Mouse (Mus musculus) intestine, embryonic 16.5 days (tissue): ENCODE results near the gene Cdkl5. TPM values are rescaled to one million over a fixed set of nuclear protein-coding genes. Genes with fewer than 3 reads are reported as not detected.

ENCODE experiments used
- ATAC-seq: fragments of 200-750 bp; cut with Nextera tagmentation; 2 replicates; pipeline ENCODE4 v1.8.0; 2017; ENCODE audit warnings: moderate TSS enrichment, moderate library complexity
- H3K27ac ChIP-seq: fragments of 300-500 bp; sonication (generic); 2 replicates; pipeline ENCODE4 v1.5.1; 2014; ENCODE audit warnings: mild to moderate bottlenecking, low read length
- H3K27me3 ChIP-seq: fragments of 300-500 bp; sonication (generic); replicated peaks from 2 replicates; pipeline ENCODE4 v1.6.1; 2014; ENCODE audit warnings: low read length, control low read depth, mixed read lengths; ENCODE audit not compliant: control insufficient read depth, insufficient read depth
- H3K36me3 ChIP-seq: fragments of 300-500 bp; sonication (generic); 2 replicates; pipeline ENCODE4 v1.6.1; 2014; ENCODE audit warnings: low read length, control low read depth; ENCODE audit not compliant: control insufficient read depth, insufficient read depth
- H3K4me1 ChIP-seq: fragments of 300-500 bp; sonication (generic); 2 replicates; pipeline ENCODE4 v1.6.1; 2014; ENCODE audit warnings: low read length, control low read depth, mixed read lengths; ENCODE audit not compliant: control insufficient read depth, insufficient read depth
- H3K4me2 ChIP-seq: fragments of 300-500 bp; sonication (generic); 2 replicates; pipeline ENCODE4 v1.6.1; 2014; ENCODE audit warnings: low read depth, low read length, control low read depth
- H3K4me3 ChIP-seq: fragments of 300-500 bp; sonication (generic); 2 replicates; pipeline ENCODE4 v1.5.1; 2014; ENCODE audit warnings: mild to moderate bottlenecking, low read length
- H3K9ac ChIP-seq: fragments of 300-500 bp; sonication (generic); 2 replicates; pipeline ENCODE4 v1.6.1; 2014; ENCODE audit warnings: low read depth, low read length
- H3K9me3 ChIP-seq: fragments of 300-500 bp; sonication (generic); 2 replicates; pipeline ENCODE4 v1.6.1; 2016; ENCODE audit warnings: low read length, control low read depth; ENCODE audit not compliant: control insufficient read depth
- WGBS: fragments of 180-500 bp; shearing (Covaris S2); extraction: QIAGEN DNeasy Blood & Tissue Kit; methylation state at CpG from one replicate; pipeline ENCODE4 v1.1.7; 2014; 5-methylcytosine and 5-hydroxymethylcytosine counted together
- polyA plus RNA-seq: library from polyadenylated mRNA; unstranded; fragments of >200 nt; fragmentation: Nextera tagmentation; extraction: Ambion mirVana; gene quantifications from 2 replicates; pipeline ENCODE4 v1.2.1, GENCODE M21; 2015

Gene Cdkl5
- polyA plus RNA-seq, 1 experiment from 2014 or later, result 1.5 TPM

DNA sequence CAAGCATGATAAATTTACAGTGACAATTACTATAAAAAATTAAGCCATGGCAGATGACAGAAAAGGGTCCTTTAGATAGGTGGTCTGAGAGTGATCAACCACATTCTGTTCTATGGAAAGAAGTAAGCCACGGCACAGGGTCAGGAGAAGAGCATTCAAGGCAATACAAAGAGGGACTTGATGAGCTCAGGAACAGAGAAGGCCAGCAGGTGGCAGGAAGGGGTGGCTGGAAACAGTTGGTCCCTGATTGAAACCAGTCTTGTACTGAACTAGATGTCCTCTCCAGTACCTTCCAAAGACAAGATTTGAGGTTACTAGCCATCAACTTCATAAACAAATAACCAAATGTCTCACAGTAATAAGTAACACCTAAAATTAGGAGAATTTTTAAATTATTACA lies 59.0 kb downstream of the Cdkl5 start:
- 55% methylated on average over 1 of the region's 1 CpGs for WGBS
- Histone ChIP-seq H3K4me1 (no peaks in the 10 kb centered on the region), H3K36me3 (no peaks in the 10 kb centered on the region), H3K27me3 (no peaks in the 10 kb centered on the region), H3K4me2 (no peak overlapping the region), H3K4me3 (no peak overlapping the region), H3K27ac (no peak overlapping the region), H3K9me3 (peaks cover 2% of the 10 kb centered on the region; the same call in 1 of the 2 replicates), H3K9ac (no peak overlapping the region)
- no peak for ATAC-seq

DNA sequence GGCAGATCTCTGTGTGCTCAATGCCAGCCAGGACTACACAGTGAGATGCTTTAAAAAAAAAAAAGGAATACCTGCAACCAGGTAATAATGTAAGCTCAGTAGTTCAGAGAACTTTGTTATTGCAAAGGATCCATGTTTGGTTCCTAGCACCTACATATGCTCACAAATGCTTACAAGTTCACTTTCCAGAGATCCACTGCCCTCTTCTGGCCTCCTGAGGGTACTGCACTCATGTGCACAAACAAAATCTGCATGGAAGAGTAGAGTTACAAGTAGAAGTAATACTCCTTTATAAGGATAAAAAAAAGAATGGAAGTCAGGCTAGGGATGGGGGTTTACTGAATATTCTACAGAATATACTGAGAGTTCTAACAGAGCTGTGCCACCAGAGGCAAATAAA lies 63.8 kb downstream of the Cdkl5 start:
- peaks cover 2% of the 10 kb centered on the region; the same call in 1 of the 2 replicates for H3K9me3 ChIP-seq
- no peak overlapping the region for H3K9ac ChIP-seq
- ATAC-seq, result no peak
- no peak overlapping the region for H3K4me2 ChIP-seq
- no peak overlapping the region for H3K27ac ChIP-seq
- no peak overlapping the region for H3K4me3 ChIP-seq
- no peaks in the 10 kb centered on the region for H3K27me3 ChIP-seq
- no peaks in the 10 kb centered on the region for H3K36me3 ChIP-seq
- H3K4me1 ChIP-seq, result no peaks in the 10 kb centered on the region

DNA sequence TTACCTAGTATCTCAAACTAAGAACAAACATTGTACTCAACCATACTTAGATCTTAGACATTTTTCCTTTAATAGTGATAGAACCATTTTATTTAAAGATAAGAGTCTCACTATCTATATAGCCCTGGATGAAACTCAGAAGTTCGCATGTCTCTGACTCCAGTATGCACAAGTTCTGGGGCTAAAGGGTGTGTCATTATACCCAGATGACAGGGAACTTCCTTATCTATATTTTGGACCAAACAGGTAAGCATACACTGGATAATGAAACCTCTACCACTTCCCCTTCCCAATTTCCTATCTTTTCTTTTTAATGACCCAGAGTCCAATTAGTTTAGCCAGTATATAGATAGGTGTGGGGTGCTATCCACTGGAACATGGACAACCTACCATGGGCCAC lies 65.6 kb downstream of the Cdkl5 start:
- Histone ChIP-seq H3K4me2 (no peak overlapping the region), H3K9me3 (peaks cover 2% of the 10 kb centered on the region; the same call in 1 of the 2 replicates), H3K36me3 (no peaks in the 10 kb centered on the region), H3K4me3 (no peak overlapping the region), H3K4me1 (no peaks in the 10 kb centered on the region), H3K27ac (no peak overlapping the region), H3K9ac (no peak overlapping the region), H3K27me3 (no peaks in the 10 kb centered on the region)
- no peak for ATAC-seq
- WGBS, result 80% methylated on average over 1 of the region's 1 CpGs

DNA sequence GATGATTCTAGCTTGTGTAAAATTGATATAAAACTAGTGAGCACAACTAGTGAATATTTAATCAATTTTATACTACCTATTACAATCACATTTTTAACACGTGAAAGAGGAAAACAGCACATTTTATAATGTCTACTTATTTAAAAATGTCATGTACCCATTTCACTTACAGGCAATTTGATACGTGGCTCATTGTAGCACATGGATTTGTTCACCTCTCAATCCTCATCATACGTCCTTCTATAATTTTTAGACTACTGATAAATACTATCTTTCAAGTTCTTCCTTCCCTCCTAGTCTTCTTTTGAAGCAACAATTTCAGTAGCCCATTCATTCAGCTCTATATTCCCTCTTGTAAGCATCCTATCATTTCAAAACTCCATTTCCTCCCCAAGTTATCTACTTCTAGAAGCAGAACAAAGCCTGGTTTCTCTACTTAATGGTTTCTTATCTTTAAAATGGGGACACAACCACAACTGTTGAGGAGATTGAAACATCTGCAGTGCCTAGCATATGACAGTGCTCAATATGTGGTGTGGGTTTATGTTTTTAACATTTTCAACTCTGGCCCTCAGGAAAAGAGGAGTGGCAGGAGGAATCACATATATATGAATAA lies 75.4 kb downstream of the Cdkl5 start:
- WGBS, result 89% methylated on average over 3 of the region's 3 CpGs
- Histone ChIP-seq H3K9ac (no peak overlapping the region), H3K27me3 (no peaks in the 10 kb centered on the region), H3K4me1 (no peaks in the 10 kb centered on the region), H3K36me3 (no peaks in the 10 kb centered on the region), H3K9me3 (no peaks in the 10 kb centered on the region), H3K4me2 (no peak overlapping the region), H3K4me3 (no peak overlapping the region), H3K27ac (no peak overlapping the region)
- no peak for ATAC-seq

DNA sequence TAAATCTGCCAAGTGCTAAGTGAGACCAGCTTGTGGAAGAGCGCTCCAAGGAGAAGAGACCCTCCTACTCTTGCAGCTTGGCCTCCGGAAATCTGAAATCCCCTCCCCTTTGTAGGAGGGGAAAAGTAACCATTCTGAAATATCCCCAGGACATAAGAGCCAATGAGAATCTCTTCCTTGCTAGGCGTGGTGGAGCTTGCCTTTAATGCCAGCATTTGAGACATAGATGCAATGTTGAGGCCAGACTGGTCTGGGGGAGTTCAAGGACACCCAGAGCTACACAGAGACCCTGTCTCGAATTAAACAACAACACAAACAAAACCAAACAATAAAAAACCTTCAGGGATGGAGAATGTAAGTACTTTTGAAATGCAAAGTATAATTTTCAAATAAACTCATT lies 87.6 kb downstream of the Cdkl5 start, which contains the start of gene Gja6:
TSS of gene Gja6 (minus strand) at position 101 of the 400 bp plus-strand sequence.
- WGBS, result 65% methylated on average over 4 of the region's 4 CpGs
- Histone ChIP-seq H3K27me3 (0 out of 2 replicates have a peak, but pooled peaks cover 5% of the 10 kb centered on the region), H3K27ac (no peak within 1 kb of the TSS), H3K4me1 (no peaks in the 10 kb centered on the region), H3K36me3 (no peaks in the 10 kb centered on the region), H3K9ac (no peak within 1 kb of the TSS), H3K4me3 (no peak within 1 kb of the TSS), H3K9me3 (no peaks in the 10 kb centered on the region), H3K4me2 (no peak within 1 kb of the TSS)
- ATAC-seq, result no peak

DNA sequence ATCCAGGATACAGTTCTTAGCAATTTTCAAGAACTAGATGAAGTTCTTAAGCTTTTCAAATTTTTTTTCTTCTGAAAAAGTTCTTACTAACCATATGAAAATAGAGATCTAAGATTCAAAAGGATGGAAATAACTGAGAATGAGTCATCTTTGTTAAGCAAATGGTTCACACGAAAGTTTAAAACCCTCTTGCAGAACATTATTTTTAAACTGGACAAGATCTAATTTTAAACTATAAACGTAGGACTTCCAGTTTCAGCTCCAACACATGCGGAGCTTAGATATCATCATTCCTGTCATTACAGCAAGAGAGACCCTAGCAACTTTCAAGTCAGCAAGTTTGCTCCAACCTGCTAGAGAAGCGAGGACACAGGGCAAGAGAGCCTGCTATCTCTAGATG lies 88.0 kb downstream of the Cdkl5 start:
- 0 out of 2 replicates have a peak, but pooled peaks cover 5% of the 10 kb centered on the region for H3K27me3 ChIP-seq
- H3K9ac ChIP-seq, result no peak overlapping the region
- H3K4me2 ChIP-seq, result no peak overlapping the region
- no peaks in the 10 kb centered on the region for H3K4me1 ChIP-seq
- H3K4me3 ChIP-seq, result no peak overlapping the region
- H3K27ac ChIP-seq, result no peak overlapping the region
- H3K36me3 ChIP-seq, result no peaks in the 10 kb centered on the region
- 71% methylated on average over 4 of the region's 4 CpGs for WGBS
- H3K9me3 ChIP-seq, result no peaks in the 10 kb centered on the region
- ATAC-seq, result no peak

DNA sequence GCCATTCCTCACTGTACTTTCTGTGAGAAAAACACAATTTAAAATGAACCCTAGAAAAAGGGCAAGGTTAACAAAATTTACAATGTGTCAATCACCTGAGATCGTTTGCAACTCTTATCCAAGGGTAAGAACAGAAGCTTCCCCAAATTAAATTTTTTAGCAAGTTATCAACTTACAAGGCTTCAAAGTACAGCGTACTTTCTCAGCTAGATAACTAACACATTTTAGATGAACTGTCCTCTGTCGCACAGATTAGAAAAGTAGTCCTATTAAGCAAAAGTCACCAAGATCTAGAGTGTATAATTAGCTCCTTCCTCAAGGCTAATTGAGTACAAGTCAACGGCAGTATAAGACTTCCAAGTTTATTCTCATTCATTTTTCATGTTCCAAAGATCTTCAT lies 88.6 kb downstream of the Cdkl5 start:
- H3K9ac ChIP-seq, result no peak overlapping the region
- H3K4me2 ChIP-seq, result no peak overlapping the region
- no peaks in the 10 kb centered on the region for H3K9me3 ChIP-seq
- H3K27ac ChIP-seq, result no peak overlapping the region
- H3K4me3 ChIP-seq, result no peak overlapping the region
- H3K27me3 ChIP-seq, result 0 out of 2 replicates have a peak, but pooled peaks cover 5% of the 10 kb centered on the region
- no peak for ATAC-seq
- 72% methylated on average over 4 of the region's 4 CpGs for WGBS
- H3K4me1 ChIP-seq, result no peaks in the 10 kb centered on the region
- H3K36me3 ChIP-seq, result no peaks in the 10 kb centered on the region

DNA sequence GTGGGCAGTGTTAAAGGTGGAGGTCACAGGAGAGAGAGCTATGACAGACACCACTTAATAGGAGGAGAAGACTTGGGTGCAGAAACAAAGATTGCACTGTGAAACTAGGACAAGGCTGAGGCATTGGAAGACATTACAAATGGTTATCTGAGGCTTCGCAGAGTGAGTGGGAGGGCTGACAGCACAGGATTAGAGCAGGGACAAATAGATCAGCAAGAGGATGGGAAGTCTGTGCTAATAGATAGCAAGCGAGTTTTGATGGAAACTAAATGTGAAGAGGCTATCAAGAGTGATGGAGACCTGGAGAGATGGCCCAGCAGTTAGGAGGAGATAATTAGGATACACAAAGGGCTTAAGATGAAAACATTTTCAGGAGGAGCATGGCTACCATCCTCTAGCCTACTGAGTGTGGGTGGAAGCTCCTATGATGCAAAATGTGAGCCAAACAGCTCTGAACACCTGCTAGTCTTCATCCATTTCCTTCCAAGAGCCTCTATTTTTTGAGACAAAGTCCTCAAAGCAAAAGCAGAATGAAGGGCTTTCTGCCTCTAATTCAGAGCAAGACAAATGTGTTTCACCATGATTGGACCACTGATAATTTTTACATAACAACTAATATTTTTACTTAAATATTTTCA lies 89.3 kb downstream of the Cdkl5 start:
- H3K4me2 ChIP-seq, result no peak overlapping the region
- no peak overlapping the region for H3K9ac ChIP-seq
- no peaks in the 10 kb centered on the region for H3K9me3 ChIP-seq
- H3K4me1 ChIP-seq, result no peaks in the 10 kb centered on the region
- ATAC-seq, result no peak
- H3K36me3 ChIP-seq, result no peaks in the 10 kb centered on the region
- 0 out of 2 replicates have a peak, but pooled peaks cover 5% of the 10 kb centered on the region for H3K27me3 ChIP-seq
- 60% methylated on average over 2 of the region's 2 CpGs for WGBS
- H3K4me3 ChIP-seq, result no peak overlapping the region
- no peak overlapping the region for H3K27ac ChIP-seq

DNA sequence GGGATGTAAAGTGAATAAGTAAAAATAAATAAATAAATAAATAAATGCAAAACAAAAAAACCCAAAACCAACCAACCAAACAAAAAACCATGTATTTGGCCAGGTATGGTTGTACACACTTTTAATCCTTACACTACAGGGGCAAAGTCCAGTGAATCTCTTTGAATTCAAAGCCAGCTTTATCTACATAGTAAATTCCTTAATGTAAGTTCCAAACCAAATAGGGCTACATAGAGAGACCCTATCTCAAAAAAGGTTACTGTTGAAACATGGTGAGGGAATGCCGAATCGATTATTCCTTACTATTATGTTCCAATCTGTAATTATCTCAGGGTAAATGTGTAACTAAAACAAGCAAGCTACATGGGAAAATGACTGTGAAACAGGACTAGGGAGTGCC lies 93.4 kb downstream of the Cdkl5 start:
- no peaks in the 10 kb centered on the region for H3K9me3 ChIP-seq
- no peaks in the 10 kb centered on the region for H3K4me1 ChIP-seq
- H3K36me3 ChIP-seq, result no peaks in the 10 kb centered on the region
- no peak overlapping the region for H3K4me2 ChIP-seq
- no peak overlapping the region for H3K4me3 ChIP-seq
- no peak overlapping the region for H3K9ac ChIP-seq
- H3K27ac ChIP-seq, result no peak overlapping the region
- no peaks in the 10 kb centered on the region for H3K27me3 ChIP-seq
- ATAC-seq, result peak; percentile 48
- WGBS, result 66% methylated on average over 2 of the region's 2 CpGs
